Mouse (Mus musculus) brain, embryonic 14.5 days (tissue): Measurements from ENCODE around the gene Fbln2.

Source experiments
- CTCF ChIP-seq: fragments of 200-500 bp; IDR thresholded peaks from 2 replicates; pipeline ENCODE4 v1.5.1; 2012; ENCODE audit warnings: inconsistent platforms, mild to moderate bottlenecking, moderate library complexity, borderline replicate concordance; ENCODE audit not compliant: insufficient read depth, insufficient read length; ENCODE audit errors: extremely low read depth
- POLR2A ChIP-seq: fragments of 200-500 bp; IDR thresholded peaks from 2 replicates; pipeline ENCODE4 v1.6.1; 2012; ENCODE audit warnings: mild to moderate bottlenecking, inconsistent platforms, borderline replicate concordance; ENCODE audit not compliant: poor library complexity, insufficient read depth, insufficient read length, severe bottlenecking; ENCODE audit errors: extremely low read depth

- TF ChIP-seq CTCF: no peak
- TF ChIP-seq POLR2A: no peak
Measured at GRCm38 (mm10) chr6:91245331-91245730, 33.1 kb downstream of the Fbln2 start.
